Mouse (Mus musculus) ES-Bruce4 (cell line): ENCODE results near the gene Fam102a.

Experiments used
- CTCF ChIP-seq: IDR thresholded peaks from one replicate; pipeline ENCODE4 v1.8.1; 2011; ENCODE audit warnings: low read depth, low read length
- EP300 ChIP-seq: IDR thresholded peaks from 2 replicates; pipeline ENCODE4 v1.6.1; 2011; ENCODE audit warnings: low read depth, low read length; ENCODE audit not compliant: insufficient read depth
- POLR2A ChIP-seq: IDR thresholded peaks from one replicate; pipeline ENCODE4 v1.8.1; 2011; ENCODE audit warnings: low read length; ENCODE audit not compliant: insufficient read depth

- TF ChIP-seq CTCF (no peak), POLR2A (no peak), EP300 (no peak)
These were observed 75.6 kb downstream of the Fam102a start for GRCm38 (mm10) chr2:32610610-32611229.
